Mouse (Mus musculus) ovary, adult 18-20 months (tissue): ENCODE data around the gene Cdc42ep2.

Experiments used
- DNase-seq: peaks from one replicate; pipeline ENCODE4 v3.0.0; 2022; ENCODE audit warnings: low spot score, mixed read lengths

Gene Cdc42ep2

GRCm38 (mm10) chr19:5940656-5941055, 16.0 kb upstream of the Cdc42ep2 start:
- DNase-seq = no peak

GRCm38 (mm10) chr19:5940173-5940572, 15.6 kb upstream of the Cdc42ep2 start:
- DNase-seq = peak; percentile 63

- DNase-seq = no peak
Observed at GRCm38 (mm10) chr19:5939715-5940114, 15.1 kb upstream of the Cdc42ep2 start.

- DNase-seq = no peak
Observed at GRCm38 (mm10) chr19:5938516-5938915, 13.9 kb upstream of the Cdc42ep2 start.

- DNase-seq = no peak
Observed at GRCm38 (mm10) chr19:5937836-5938406, 13.3 kb upstream of the Cdc42ep2 start.

- no peak for DNase-seq
Observed at GRCm38 (mm10) chr19:5937095-5937835, 12.6 kb upstream of the Cdc42ep2 start.

- DNase-seq = no peak
Observed at GRCm38 (mm10) chr19:5935691-5936090, 11.1 kb upstream of the Cdc42ep2 start.

GRCm38 (mm10) chr19:5935266-5935665, 10.7 kb upstream of the Cdc42ep2 start:
- no peak for DNase-seq

- no peak for DNase-seq
Observed at GRCm38 (mm10) chr19:5929634-5930596, 5.3 kb upstream of the Cdc42ep2 start.

- DNase-seq = no peak
Observed at GRCm38 (mm10) chr19:5928546-5928945, 3.9 kb upstream of the Cdc42ep2 start.

- no peak for DNase-seq
Observed at GRCm38 (mm10) chr19:5928104-5928503, 3.5 kb upstream of the Cdc42ep2 start.

GRCm38 (mm10) chr19:5927532-5927931, 2.9 kb upstream of the Cdc42ep2 start:
- no peak for DNase-seq

- DNase-seq = no peak
Observed at GRCm38 (mm10) chr19:5927026-5927425, 2.4 kb upstream of the Cdc42ep2 start.

- no peak for DNase-seq
Observed at GRCm38 (mm10) chr19:5925311-5925855, 767 bp upstream of the Cdc42ep2 start.

GRCm38 (mm10) chr19:5923990-5924712, 465 bp downstream of the Cdc42ep2 start:
- peak; percentile 59 for DNase-seq

GRCm38 (mm10) chr19:5922963-5923362, 1.7 kb downstream of the Cdc42ep2 start:
- no peak for DNase-seq

- DNase-seq = no peak
Observed at GRCm38 (mm10) chr19:5922119-5922942, 2.3 kb downstream of the Cdc42ep2 start.

GRCm38 (mm10) chr19:5921715-5922114, 2.9 kb downstream of the Cdc42ep2 start:
- no peak for DNase-seq

GRCm38 (mm10) chr19:5913007-5913719, 11.5 kb downstream of the Cdc42ep2 start, which contains the start of gene Dpf2:
Dpf2 (minus strand) TSS chr19:5913010.
- DNase-seq = no peak
